Mouse (Mus musculus) ES-Bruce4 (cell line): ENCODE data around the gene Zmym3. TPM values are rescaled to one million over a fixed set of nuclear protein-coding genes. Genes with fewer than 3 reads are reported as not detected.
"Not testable (repeated sequence)": the region's sequence is repeated elsewhere in the genome, so short reads cannot be mapped to it uniquely, and the experiment has no call there.

Experiments
- H3K27ac ChIP-seq: 2 replicates; pipeline ENCODE4 v1.5.1; 2012; ENCODE audit warnings: low read length, inconsistent platforms; ENCODE audit not compliant: insufficient read depth
- H3K27me3 ChIP-seq: 2 replicates; pipeline ENCODE4 v1.6.1; 2012; ENCODE audit warnings: mild to moderate bottlenecking, low read length, inconsistent platforms; ENCODE audit not compliant: control insufficient read depth, poor library complexity, insufficient read depth, severe bottlenecking
- H3K36me3 ChIP-seq: 2 replicates; pipeline ENCODE4 v1.6.1; 2012; ENCODE audit warnings: inconsistent platforms, mild to moderate bottlenecking, low read length, moderate library complexity; ENCODE audit not compliant: control insufficient read depth, poor library complexity, insufficient read depth, severe bottlenecking
- H3K4me1 ChIP-seq: one replicate; pipeline ENCODE4 v1.8.1; 2011; ENCODE audit warnings: low read length; ENCODE audit not compliant: control insufficient read depth, insufficient read depth
- H3K4me3 ChIP-seq: 2 replicates; pipeline ENCODE4 v1.5.1; 2011; ENCODE audit warnings: low read depth, mild to moderate bottlenecking, low read length
- H3K9ac ChIP-seq: 2 replicates; pipeline ENCODE4 v1.6.1; 2012; ENCODE audit warnings: low read depth, mild to moderate bottlenecking, inconsistent platforms; ENCODE audit not compliant: poor library complexity, severe bottlenecking
- H3K9me3 ChIP-seq: replicated peaks from 2 replicates; pipeline ENCODE4 v1.6.1; 2012; ENCODE audit warnings: mild to moderate bottlenecking, low read length, inconsistent platforms; ENCODE audit not compliant: control insufficient read depth, poor library complexity, insufficient read depth, severe bottlenecking
- CTCF ChIP-seq: IDR thresholded peaks from one replicate; pipeline ENCODE4 v1.8.1; 2011; ENCODE audit warnings: low read depth, low read length
- polyA plus RNA-seq: library from polyadenylated mRNA; stranded (reverse); fragments of >200 nt; gene quantifications from 2 replicates; pipeline ENCODE4 v1.2.4, GENCODE M21; 2011; ENCODE audit warnings: low read depth; ENCODE audit not compliant: missing spikeins, insufficient read depth, insufficient read length

Gene Zmym3
- polyA plus RNA-seq, 1 experiment = 39.1 TPM

- H3K4me3 ChIP-seq, H3K36me3 ChIP-seq, H3K9me3 ChIP-seq, H3K4me1 ChIP-seq, H3K9ac ChIP-seq, H3K27ac ChIP-seq, H3K27me3 ChIP-seq: not testable (repeated sequence)
- TF ChIP-seq CTCF = peak; percentile 18
These were observed 61.7 kb downstream of the Zmym3 start for GRCm38 (mm10) chrX:101358902-101359301.

Other genes with a start within 250 kb of the Zmym3 start
- gene Snx12, start 198.3 kb downstream of the Zmym3 start, polyA plus RNA-seq = 49.9 and 56.6 TPM in 2 replicates
- gene Foxo4, start 166.3 kb downstream of the Zmym3 start, polyA plus RNA-seq = 45.6 and 50.1 TPM in 2 replicates
- not detected in 2 replicates for gene Gm614, start 156.9 kb downstream of the Zmym3 start, polyA plus RNA-seq
- gene Il2rg, start 152.6 kb downstream of the Zmym3 start, polyA plus RNA-seq = 0.40 and 0.84 TPM in 2 replicates
- not detected in 2 replicates for gene Gm20489, start 151.8 kb downstream of the Zmym3 start, polyA plus RNA-seq
- 38.6 and 41.7 TPM in 2 replicates for gene Med12, start 146.8 kb downstream of the Zmym3 start, polyA plus RNA-seq
- 0.58 and 0.70 TPM in 2 replicates for gene Nlgn3, start 121.7 kb downstream of the Zmym3 start, polyA plus RNA-seq
- 2.0 and 2.1 TPM in 2 replicates for gene Gjb1, start 44.5 kb downstream of the Zmym3 start, polyA plus RNA-seq
- gene Nono, start 8.5 kb upstream of the Zmym3 start, polyA plus RNA-seq = 464 and 501 TPM in 2 replicates
- gene Itgb1bp2, start 28.2 kb upstream of the Zmym3 start, polyA plus RNA-seq = 2.2 and 2.3 TPM in 2 replicates
- gene Taf1, start 111.9 kb upstream of the Zmym3 start, polyA plus RNA-seq = 42.4 and 49.5 TPM in 2 replicates
- gene Ogt, start 219.2 kb upstream of the Zmym3 start, polyA plus RNA-seq = 303 and 324 TPM in 2 replicates